Mouse (Mus musculus): Measurements from ENCODE around the gene Xrcc5. TPM values are rescaled to one million over a fixed set of nuclear protein-coding genes. Genes with fewer than 3 reads are reported as not detected.

The Xrcc5 gene
- 15.1 and 16.5 TPM in 2 replicates for polyA plus RNA-seq (2012; rRNA removed)

GRCm38 (mm10) chr1:72307317-72307798 lies at the start of gene Xrcc5:
Gene Xrcc5 (plus strand): TSS chr1:72307421.

GRCm38 (mm10) chr1:72283992-72284485 lies 23.2 kb upstream of the Xrcc5 start, which contains the start of the genes Pecr and Tmem169:
Gene Pecr (minus strand): TSS chr1:72284314.
Gene Tmem169 (plus strand): TSS chr1:72284369.

Other genes with a start within 250 kb of the Xrcc5 start
- 0.66 and 1.3 TPM in 2 replicates for gene Mreg, start 95.1 kb upstream of the Xrcc5 start, polyA plus RNA-seq (2012; rRNA removed)
- gene Pecr, start 23.1 kb upstream of the Xrcc5 start, polyA plus RNA-seq (2012; rRNA removed) = 6.4 and 8.5 TPM in 2 replicates
- 23.2 and 27.1 TPM in 2 replicates for gene Tmem169, start 23.1 kb upstream of the Xrcc5 start, polyA plus RNA-seq (2012; rRNA removed)
- gene March4, start 229.5 kb downstream of the Xrcc5 start, polyA plus RNA-seq (2012; rRNA removed) = 6.3 and 8.5 TPM in 2 replicates